Mouse (Mus musculus): ENCODE data around the gene Tmem143. TPM values are rescaled to one million over a fixed set of nuclear protein-coding genes. Genes with fewer than 3 reads are reported as not detected.
"Not testable (repeated sequence)": the region's sequence is repeated elsewhere in the genome, so short reads cannot be mapped to it uniquely, and the experiment has no call there.

Tmem143 gene
- polyA plus RNA-seq, 1 experiment from 2014 or later, result 3.2 TPM

- Histone ChIP-seq H3K9me3 (ENCODE audit: control insufficient read depth, low read length) (no peaks in the 10 kb centered on the region), H3K4me1 (replicated peaks; ENCODE audit: control insufficient read depth, insufficient read depth) (peaks cover 3% of the 10 kb centered on the region), H3K4me2 (replicated peaks; ENCODE audit: low read depth) (no peak overlapping the region), H3K4me3 (ENCODE audit: low read depth, low read length) (no peak overlapping the region), H3K27ac (replicated peaks) (no peak overlapping the region), H3K27me3 (ENCODE audit: control insufficient read depth, insufficient read depth, low read length) (no peaks in the 10 kb centered on the region), H3K36me3 (ENCODE audit: control insufficient read depth, insufficient read depth, low read length) (peaks cover 48% of the 10 kb centered on the region), H3K9ac (ENCODE audit: low read length) (no peak overlapping the region)
- DNase-seq (ENCODE audit: low spot score), result no peak
- no peak for TF ChIP-seq EP300 (optimal IDR thresholded peaks at IDR 0.05)
- TF ChIP-seq CTCF (IDR thresholded peaks at IDR 0.05; ENCODE audit: low read depth), result no peak
- no peak for ATAC-seq (ENCODE audit: low FRiP score, low TSS enrichment)
- 95% methylated on average over 7 of the region's 7 CpGs for WGBS
Observed at GRCm38 (mm10) chr7:45876895-45877294, 19.8 kb upstream of the Tmem143 start.

- H3K27me3 ChIP-seq (ENCODE audit: control insufficient read depth, insufficient read depth, low read length); ATAC-seq (ENCODE audit: low FRiP score, low TSS enrichment); DNase-seq (ENCODE audit: low spot score); H3K9ac ChIP-seq (ENCODE audit: low read length); H3K9me3 ChIP-seq (ENCODE audit: control insufficient read depth, low read length); H3K4me1 ChIP-seq (replicated peaks; ENCODE audit: control insufficient read depth, insufficient read depth); H3K4me2 ChIP-seq (replicated peaks; ENCODE audit: low read depth); H3K4me3 ChIP-seq (ENCODE audit: low read depth, low read length); H3K27ac ChIP-seq (replicated peaks): not testable (repeated sequence)
- WGBS, result 84% methylated on average over 1 of the region's 1 CpGs
- peaks cover 59% of the 10 kb centered on the region for H3K36me3 ChIP-seq (ENCODE audit: control insufficient read depth, insufficient read depth, low read length)
Observed at GRCm38 (mm10) chr7:45878278-45878677, 18.5 kb upstream of the Tmem143 start, which contains the start of gene Grin2d. Gene Grin2d, minus strand, starts transcription at chr7:45878378.

DNA sequence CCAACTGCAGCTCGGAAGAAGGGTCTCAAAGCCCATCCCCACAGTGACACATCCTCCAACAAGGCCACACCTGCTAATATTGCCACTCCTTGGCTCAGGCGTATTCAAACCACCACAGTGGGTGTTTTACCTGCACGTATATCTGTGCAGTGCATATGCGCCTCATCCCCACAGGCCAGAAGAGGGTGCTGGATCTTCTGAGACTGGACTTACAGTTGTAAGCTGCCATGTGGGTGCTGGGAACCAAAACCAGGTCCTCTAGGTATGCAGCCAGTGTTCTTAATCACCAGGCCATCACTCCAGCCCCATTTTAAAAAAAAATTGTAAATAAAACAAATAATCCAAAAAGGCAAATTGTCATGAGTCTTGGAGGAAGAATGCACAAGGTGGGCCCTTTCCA, 16.2 kb upstream of the Tmem143 start:
- TF ChIP-seq CTCF (IDR thresholded peaks at IDR 0.05; ENCODE audit: low read depth) (no peak), EP300 (optimal IDR thresholded peaks at IDR 0.05) (no peak)
- Histone ChIP-seq H3K9me3 (ENCODE audit: control insufficient read depth, low read length) (no peaks in the 10 kb centered on the region), H3K9ac (ENCODE audit: low read length) (no peak overlapping the region), H3K36me3 (ENCODE audit: control insufficient read depth, insufficient read depth, low read length) (peaks cover 63% of the 10 kb centered on the region), H3K27me3 (ENCODE audit: control insufficient read depth, insufficient read depth, low read length) (no peaks in the 10 kb centered on the region), H3K4me1 (replicated peaks; ENCODE audit: control insufficient read depth, insufficient read depth) (no peaks in the 10 kb centered on the region; the same call in 1 of the 2 replicates), H3K4me3 (ENCODE audit: low read depth, low read length) (no peak overlapping the region), H3K4me2 (replicated peaks; ENCODE audit: low read depth) (no peak overlapping the region), H3K27ac (replicated peaks) (no peak overlapping the region)
- DNase-seq (ENCODE audit: low spot score) (no peak), ATAC-seq (ENCODE audit: low FRiP score, low TSS enrichment) (no peak)
- 98% methylated on average over 4 of the region's 4 CpGs for WGBS

DNA sequence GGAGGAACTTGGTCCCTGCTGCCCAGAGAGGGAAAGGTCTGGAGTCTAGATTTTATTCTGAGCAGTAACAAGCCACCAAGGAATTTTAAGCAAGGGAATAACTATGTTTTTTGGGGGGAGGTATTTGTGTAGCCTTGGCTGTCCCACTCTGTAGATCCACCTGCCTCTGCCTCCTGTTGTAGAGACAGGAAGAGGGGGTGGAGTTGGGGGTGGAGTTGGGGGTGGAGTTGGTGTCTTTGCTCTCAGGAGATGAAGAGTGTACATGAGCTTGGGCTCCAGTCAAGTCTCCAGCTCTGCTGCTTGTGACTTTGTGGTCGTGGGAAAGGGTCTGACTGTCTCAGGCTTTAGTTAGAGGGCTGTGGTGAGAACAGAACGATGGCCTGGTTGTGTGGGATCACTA, 15.7 kb upstream of the Tmem143 start:
- no peak overlapping the region for H3K4me3 ChIP-seq (ENCODE audit: low read depth, low read length)
- peaks cover 58% of the 10 kb centered on the region for H3K36me3 ChIP-seq (ENCODE audit: control insufficient read depth, insufficient read depth, low read length)
- H3K9me3 ChIP-seq (ENCODE audit: control insufficient read depth, low read length), result no peaks in the 10 kb centered on the region
- H3K27ac ChIP-seq (replicated peaks), result no peak overlapping the region
- ATAC-seq (ENCODE audit: low FRiP score, low TSS enrichment), result no peak
- DNase-seq (ENCODE audit: low spot score), result no peak
- H3K4me1 ChIP-seq (replicated peaks; ENCODE audit: control insufficient read depth, insufficient read depth), result no peaks in the 10 kb centered on the region
- H3K27me3 ChIP-seq (ENCODE audit: control insufficient read depth, insufficient read depth, low read length), result no peaks in the 10 kb centered on the region
- TF ChIP-seq CTCF (IDR thresholded peaks at IDR 0.05; ENCODE audit: low read depth), result no peak
- TF ChIP-seq EP300 (optimal IDR thresholded peaks at IDR 0.05), result no peak
- H3K4me2 ChIP-seq (replicated peaks; ENCODE audit: low read depth), result no peak overlapping the region
- WGBS, result 91% methylated on average over 2 of the region's 2 CpGs
- no peak overlapping the region for H3K9ac ChIP-seq (ENCODE audit: low read length)

DNA sequence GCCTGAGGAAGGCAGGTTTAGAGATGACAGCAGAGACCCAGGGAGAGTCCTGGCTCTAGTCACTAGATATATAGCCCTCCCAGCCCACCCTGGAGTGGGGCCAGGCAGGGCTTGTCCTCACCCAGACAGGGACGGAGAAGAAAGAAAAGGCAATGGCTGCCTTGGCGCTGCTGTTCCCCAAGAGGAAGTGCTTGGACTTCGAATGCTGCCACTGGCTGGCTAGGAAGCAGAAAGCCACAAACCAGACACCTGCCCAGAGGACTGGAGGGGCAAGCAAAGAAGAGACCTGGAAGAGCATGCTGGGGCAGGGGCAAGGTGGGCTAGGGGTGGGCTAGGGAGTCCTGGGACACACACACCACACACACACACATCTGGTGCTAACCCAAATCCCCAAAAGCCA, 9.5 kb upstream of the Tmem143 start:
- Histone ChIP-seq H3K4me1 (replicated peaks; ENCODE audit: control insufficient read depth, insufficient read depth) (no peaks in the 10 kb centered on the region), H3K27ac (replicated peaks) (no peak overlapping the region), H3K36me3 (ENCODE audit: control insufficient read depth, insufficient read depth, low read length) (peaks cover 20% of the 10 kb centered on the region), H3K4me3 (ENCODE audit: low read depth, low read length) (no peak overlapping the region), H3K27me3 (ENCODE audit: control insufficient read depth, insufficient read depth, low read length) (no peaks in the 10 kb centered on the region), H3K9ac (ENCODE audit: low read length) (no peak overlapping the region), H3K9me3 (ENCODE audit: control insufficient read depth, low read length) (no peaks in the 10 kb centered on the region), H3K4me2 (replicated peaks; ENCODE audit: low read depth) (no peak overlapping the region)
- ATAC-seq (ENCODE audit: low FRiP score, low TSS enrichment), result no peak
- TF ChIP-seq EP300 (optimal IDR thresholded peaks at IDR 0.05), result no peak
- 45% methylated on average over 3 of the region's 3 CpGs for WGBS
- no peak for DNase-seq (ENCODE audit: low spot score)

- Histone ChIP-seq H3K36me3 (ENCODE audit: control insufficient read depth, insufficient read depth, low read length) (no peaks in the 10 kb centered on the region), H3K9ac (ENCODE audit: low read length) (no peak overlapping the region), H3K27ac (replicated peaks) (no peak overlapping the region), H3K4me1 (replicated peaks; ENCODE audit: control insufficient read depth, insufficient read depth) (no peaks in the 10 kb centered on the region; the same call in 1 of the 2 replicates), H3K9me3 (ENCODE audit: control insufficient read depth, low read length) (no peaks in the 10 kb centered on the region), H3K27me3 (ENCODE audit: control insufficient read depth, insufficient read depth, low read length) (no peaks in the 10 kb centered on the region), H3K4me3 (ENCODE audit: low read depth, low read length) (no peak overlapping the region), H3K4me2 (replicated peaks; ENCODE audit: low read depth) (no peak overlapping the region)
- TF ChIP-seq EP300 (optimal IDR thresholded peaks at IDR 0.05) (no peak), CTCF (IDR thresholded peaks at IDR 0.05; ENCODE audit: low read depth) (no peak)
- WGBS, result 92% methylated on average over 2 of the region's 2 CpGs
- DNase-seq (ENCODE audit: low spot score) (no peak), ATAC-seq (ENCODE audit: low FRiP score, low TSS enrichment) (no peak)
Observed at GRCm38 (mm10) chr7:45892651-45893050, 4.1 kb upstream of the Tmem143 start.

All from stomach, postnatal 0 days (tissue).